Mouse (Mus musculus) myocyte (in vitro differentiated cells): ENCODE results near the gene Tmigd3.

ENCODE experiments used
- POLR2A ChIP-seq: IDR thresholded peaks from one replicate; pipeline ENCODE4 v1.6.1; 2011; ENCODE audit warnings: low read depth, mild to moderate bottlenecking, control low read depth, moderate library complexity; ENCODE audit not compliant: insufficient read length
- POLR2AphosphoS2 ChIP-seq: IDR thresholded peaks from one replicate; pipeline ENCODE4 v1.6.1; 2011; ENCODE audit warnings: low read depth, control low read depth; ENCODE audit not compliant: insufficient read length
- TCF12 ChIP-seq: IDR thresholded peaks from one replicate; pipeline ENCODE4 v1.6.1; 2011; ENCODE audit warnings: mild to moderate bottlenecking, control low read depth; ENCODE audit not compliant: poor library complexity, insufficient read depth, severe bottlenecking
- USF1 ChIP-seq: IDR thresholded peaks from one replicate; pipeline ENCODE4 v1.6.1; 2011; ENCODE audit warnings: low read depth, mild to moderate bottlenecking, control low read depth, moderate library complexity

DNA sequence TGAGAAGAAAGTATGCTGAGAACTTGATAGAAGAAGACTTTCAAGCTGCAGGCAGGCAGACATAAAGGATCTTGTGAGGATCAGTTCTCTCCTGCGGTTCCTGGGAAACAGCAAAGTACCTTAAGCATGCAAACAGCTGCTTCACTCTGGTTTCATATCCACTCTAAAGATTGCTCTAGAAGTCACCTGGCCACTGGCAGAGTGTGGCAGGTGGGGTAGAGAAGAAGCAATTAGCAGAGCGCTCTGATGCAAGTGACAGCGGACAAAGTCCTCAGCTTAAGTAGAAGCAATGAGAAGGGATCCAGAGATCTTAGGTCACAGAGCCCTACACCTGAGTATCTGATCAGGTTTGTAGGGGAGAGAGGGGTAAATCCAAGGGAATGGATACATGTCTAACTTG, 39.1 kb upstream of the Tmigd3 start:
- TF ChIP-seq TCF12 (no peak), POLR2AphosphoS2 (no peak), USF1 (no peak), POLR2A (no peak)
